Mouse (Mus musculus) hematopoietic stem cell, adult 5-6 weeks (primary cell): ENCODE measurements around the gene Map3k14. TPM values are rescaled to one million over a fixed set of nuclear protein-coding genes. Genes with fewer than 3 reads are reported as not detected.

ENCODE experiments used
- ATAC-seq, 2 experiments: fragments of 125-278 bp in 1 of 2; replicated peaks in 1 of 2; 2 replicates each; pipeline ENCODE4 v1.8.0; 2016 to 2017; ENCODE audit warnings: inconsistent platforms in 2 of 2, mild to moderate bottlenecking in 2 of 2, moderate number of reproducible peaks in 2 of 2, low read depth in 1 of 2, moderate TSS enrichment in 1 of 2; ENCODE audit not compliant: low FRiP score in 2 of 2, poor library complexity in 2 of 2, severe bottlenecking in 2 of 2, insufficient read depth in 1 of 2, low TSS enrichment in 1 of 2
- total RNA-seq: library from RNA; stranded (forward); fragments of 172-1452, 232-1000 nt; gene quantifications from 2 replicates; pipeline ENCODE4 v1.2.3, GENCODE M21; 2017

The Map3k14 gene
- total RNA-seq, 1 experiment from 2014 or later: 4.4 TPM

DNA sequence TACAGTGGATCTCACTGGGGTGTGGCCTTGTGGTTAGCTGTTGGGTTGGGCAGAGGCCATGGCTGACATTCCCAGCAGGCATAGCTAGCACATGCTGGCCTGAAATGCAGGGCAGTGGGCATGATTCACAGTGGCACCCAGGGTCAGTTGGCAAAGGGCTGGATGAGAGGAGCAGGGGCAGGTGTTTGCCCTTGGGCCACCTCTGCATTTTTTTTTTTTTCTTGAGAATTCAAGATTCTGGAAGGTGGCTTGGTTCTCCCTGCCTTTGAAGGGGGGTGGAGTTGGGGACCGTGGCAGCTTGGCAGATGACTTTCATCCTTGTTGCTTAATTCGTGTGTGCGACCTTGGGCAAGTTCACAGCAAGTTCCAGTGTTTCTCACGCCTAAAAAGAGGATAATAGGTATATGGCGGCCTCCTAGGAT, 92.8 kb downstream of the Map3k14 start:
- ATAC-seq: no peak

DNA sequence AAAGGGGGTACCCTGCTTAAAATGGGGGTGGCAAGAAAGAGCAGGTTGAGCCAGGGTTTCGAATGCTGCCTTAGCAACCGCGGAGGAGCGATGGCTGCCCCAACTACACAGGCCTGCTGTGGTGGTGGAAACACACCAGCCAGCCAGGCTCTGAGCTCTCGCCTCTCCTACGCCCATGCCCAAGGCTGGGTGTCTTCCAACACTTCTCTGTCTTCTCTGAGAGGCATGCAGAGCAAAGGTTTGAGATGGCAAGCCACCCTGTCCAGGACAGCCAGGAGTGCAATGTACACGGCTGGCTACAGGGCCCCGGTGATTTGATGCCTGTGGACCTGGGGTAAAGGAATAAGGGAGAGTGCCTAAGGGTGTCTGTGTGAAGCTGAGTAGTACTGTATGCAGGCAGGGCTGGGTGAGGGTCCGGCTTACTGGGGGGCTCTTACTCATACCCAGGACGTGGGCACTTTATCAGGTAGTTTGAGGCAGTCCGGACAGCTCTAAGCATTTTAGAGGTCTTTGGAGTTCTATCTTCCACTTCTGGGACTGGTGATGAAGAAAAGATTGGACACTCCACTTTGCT, 93.4 kb downstream of the Map3k14 start:
- ATAC-seq: no peak

- no peak for ATAC-seq
Observed at GRCm38 (mm10) chr11:103173041-103173770, 94.1 kb downstream of the Map3k14 start.

DNA sequence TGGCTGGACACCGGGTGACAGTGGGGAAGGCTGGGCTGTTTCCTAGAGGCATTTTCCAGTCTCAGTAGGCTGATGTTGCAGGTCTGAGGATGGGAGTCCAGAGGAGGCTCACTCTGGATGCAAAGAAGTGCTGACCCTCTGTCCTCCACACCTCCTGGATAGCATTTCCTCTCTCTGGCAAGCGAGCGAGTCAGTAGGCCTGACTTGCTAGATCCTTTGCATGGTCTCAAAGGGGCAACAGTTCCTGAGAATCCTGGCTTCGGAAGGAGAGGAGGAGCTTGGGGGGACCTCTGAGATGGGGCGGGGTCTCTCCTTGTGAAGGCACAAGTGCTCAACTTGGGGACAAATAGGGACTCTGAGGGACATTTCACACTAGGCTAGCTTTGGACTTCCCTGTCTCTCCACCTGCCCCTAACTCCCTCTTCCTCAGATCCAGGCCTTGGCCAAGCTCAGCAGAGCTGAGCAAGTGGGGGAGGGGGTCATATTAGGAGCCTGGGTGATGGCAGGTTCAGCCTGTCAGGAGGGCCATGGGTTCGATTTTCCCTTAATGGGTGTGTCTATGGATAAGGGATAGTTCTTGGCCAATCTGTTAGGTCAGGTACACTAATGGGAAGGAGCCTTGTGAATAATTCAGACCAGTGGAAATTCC, 94.8 kb downstream of the Map3k14 start:
- ATAC-seq: no peak

GRCm38 (mm10) chr11:103171703-103172391, 95.4 kb downstream of the Map3k14 start:
- ATAC-seq: no peak

GRCm38 (mm10) chr11:103171286-103171620, 96.0 kb downstream of the Map3k14 start:
- ATAC-seq: no peak

- peak in 1 of 2 experiments; percentile 29; a peak in 1 of 4 replicates for ATAC-seq
Observed at GRCm38 (mm10) chr11:103170494-103171285, 96.6 kb downstream of the Map3k14 start, which contains the start of gene Fmnl1. Gene Fmnl1 (plus strand): TSS chr11:103171107.

DNA sequence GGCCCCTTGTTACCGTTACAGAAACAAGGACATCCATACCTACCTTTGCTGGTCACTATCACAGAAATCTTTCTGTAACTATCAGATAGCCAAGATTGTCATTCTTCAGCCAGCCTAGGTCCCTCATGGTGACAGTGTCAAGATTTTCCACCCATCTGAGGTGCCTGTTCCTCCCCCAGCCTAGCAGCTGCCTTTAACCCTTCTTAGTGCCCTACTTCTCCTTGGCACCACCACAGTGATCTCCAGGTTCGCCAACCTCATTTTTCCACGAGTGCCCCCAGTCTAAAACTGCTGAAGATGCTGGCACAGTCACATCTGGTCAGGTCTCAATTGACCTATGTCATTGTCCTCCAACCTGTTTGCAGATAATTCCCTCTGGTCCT, 97.2 kb downstream of the Map3k14 start:
- no peak for ATAC-seq

Other genes starting within 250 kb of the Map3k14 start
- gene Nmt1, start 239.3 kb downstream of the Map3k14 start, total RNA-seq: 26.8 and 33.6 TPM in 2 replicates
- 18.0 and 21.1 TPM in 2 replicates for gene Dcakd, start 239.1 kb downstream of the Map3k14 start, total RNA-seq
- gene Plcd3, start 165.8 kb downstream of the Map3k14 start, total RNA-seq: 0.15 and 0.75 TPM in 2 replicates
- 8.6 and 16.8 TPM in 2 replicates for gene Acbd4, start 165.8 kb downstream of the Map3k14 start, total RNA-seq
- 34.1 and 55.9 TPM in 2 replicates for gene Hexim1, start 151.2 kb downstream of the Map3k14 start, total RNA-seq
- 1.1 and 2.4 TPM in 2 replicates for gene Hexim2, start 135.0 kb downstream of the Map3k14 start, total RNA-seq
- 47.6 and 62.4 TPM in 2 replicates for gene Fmnl1, start 96.4 kb downstream of the Map3k14 start, total RNA-seq
- gene 1700023F06Rik, start 58.9 kb downstream of the Map3k14 start, total RNA-seq: not detected in 2 replicates
- not detected in 2 replicates for gene Spata32, start 49.0 kb downstream of the Map3k14 start, total RNA-seq
- 21.3 and 21.5 TPM in 2 replicates for gene Arhgap27, start 96.2 kb upstream of the Map3k14 start, total RNA-seq
- gene Plekhm1, start 145.2 kb upstream of the Map3k14 start, total RNA-seq: 4.0 and 5.1 TPM in 2 replicates
- not detected in 2 replicates for gene Lrrc37a, start 237.1 kb upstream of the Map3k14 start, total RNA-seq